Mouse (Mus musculus) megakaryocyte, embryonic 14.5 days (primary cell): Measurements from ENCODE around the gene Ddx19b. TPM values are rescaled to one million over a fixed set of nuclear protein-coding genes. Genes with fewer than 3 reads are reported as not detected.

Source experiments
- H3K27me3 ChIP-seq: replicated peaks from 2 replicates; pipeline ENCODE3; 2012; ENCODE audit warnings: inconsistent platforms
- H3K36me3 ChIP-seq: replicated peaks from 2 replicates; pipeline ENCODE3; 2012; ENCODE audit warnings: low read length, inconsistent platforms, mixed read lengths
- H3K4me1 ChIP-seq: 2 replicates; pipeline ENCODE4 v1.6.1; 2012; ENCODE audit warnings: inconsistent platforms
- H3K4me3 ChIP-seq: replicated peaks from 2 replicates; pipeline ENCODE3; 2012; ENCODE audit warnings: moderate library complexity, mild to moderate bottlenecking, inconsistent platforms
- H3K9me3 ChIP-seq: 2 replicates; pipeline ENCODE4 v1.6.1; 2012; ENCODE audit warnings: inconsistent platforms
- FLI1 ChIP-seq: IDR thresholded peaks from 2 replicates; pipeline ENCODE4 v1.6.1; 2012; ENCODE audit warnings: low read length, inconsistent platforms, mixed read lengths
- GATA1 ChIP-seq: IDR thresholded peaks from 3 replicates; pipeline ENCODE4 v1.6.1; 2012; ENCODE audit warnings: mixed read lengths, low read length, inconsistent platforms, borderline replicate concordance
- polyA plus RNA-seq: library from polyadenylated mRNA; stranded (reverse); fragments of >175 nt; gene quantifications from 2 replicates; pipeline ENCODE4 v1.2.3, GENCODE M21; 2012; ENCODE audit warnings: low replicate concordance; ENCODE audit not compliant: insufficient read depth

Ddx19b gene
- polyA plus RNA-seq, 1 experiment, result 1.1 TPM

- no peak overlapping the region for H3K4me3 ChIP-seq
- H3K27me3 ChIP-seq, result no peaks in the 10 kb centered on the region
- TF ChIP-seq FLI1 (no peak), GATA1 (no peak)
- H3K36me3 ChIP-seq, result peaks cover 98% of the 10 kb centered on the region
- peaks cover 9% of the 10 kb centered on the region for H3K9me3 ChIP-seq
- H3K4me1 ChIP-seq, result peaks cover 46% of the 10 kb centered on the region
Observed at GRCm38 (mm10) chr8:110956619-110957450, 74.7 kb downstream of the Ddx19b start.

- H3K36me3 ChIP-seq, result peaks cover 98% of the 10 kb centered on the region
- no peaks in the 10 kb centered on the region for H3K27me3 ChIP-seq
- H3K9me3 ChIP-seq, result peaks cover 9% of the 10 kb centered on the region
- H3K4me1 ChIP-seq, result peaks cover 66% of the 10 kb centered on the region
- TF ChIP-seq FLI1, result no peak
- TF ChIP-seq GATA1, result no peak
- H3K4me3 ChIP-seq, result no peak overlapping the region
Observed at GRCm38 (mm10) chr8:110954776-110955175, 76.8 kb downstream of the Ddx19b start.

Other genes with a start within 250 kb of the Ddx19b start
- 3.7 and 20.1 TPM in 2 replicates for gene Il34, start 225.8 kb downstream of the Ddx19b start, polyA plus RNA-seq
- gene Cog4, start 185.2 kb downstream of the Ddx19b start, polyA plus RNA-seq, result 0.61 and 14.0 TPM in 2 replicates
- 3.4 TPM in 1 of 2 replicates, not detected in the other for gene Sf3b3, start 185.0 kb downstream of the Ddx19b start, polyA plus RNA-seq
- gene Fuk, start 129.3 kb downstream of the Ddx19b start, polyA plus RNA-seq, result 1.6 and 3.3 TPM in 2 replicates
- gene St3gal2, start 111.8 kb downstream of the Ddx19b start, polyA plus RNA-seq, result 19.8 and 54.8 TPM in 2 replicates
- gene Ddx19a, start 34.0 kb downstream of the Ddx19b start, polyA plus RNA-seq, result 5.2 and 18.4 TPM in 2 replicates
- 29.9 and 34.3 TPM in 2 replicates for gene Aars, start 1.4 kb upstream of the Ddx19b start, polyA plus RNA-seq
- gene Exosc6, start 24.6 kb upstream of the Ddx19b start, polyA plus RNA-seq, result 17.8 and 46.3 TPM in 2 replicates
- gene Clec18a, start 60.7 kb upstream of the Ddx19b start, polyA plus RNA-seq, result not detected in 2 replicates
- 0.89 and 1.00 TPM in 2 replicates for gene Pdpr, start 62.9 kb upstream of the Ddx19b start, polyA plus RNA-seq
- gene Glg1, start 227.5 kb upstream of the Ddx19b start, polyA plus RNA-seq, result 18.0 and 27.3 TPM in 2 replicates